Comparison of ENCODE assay signal across 8 mouse cellular contexts in the genomic region with DNA sequence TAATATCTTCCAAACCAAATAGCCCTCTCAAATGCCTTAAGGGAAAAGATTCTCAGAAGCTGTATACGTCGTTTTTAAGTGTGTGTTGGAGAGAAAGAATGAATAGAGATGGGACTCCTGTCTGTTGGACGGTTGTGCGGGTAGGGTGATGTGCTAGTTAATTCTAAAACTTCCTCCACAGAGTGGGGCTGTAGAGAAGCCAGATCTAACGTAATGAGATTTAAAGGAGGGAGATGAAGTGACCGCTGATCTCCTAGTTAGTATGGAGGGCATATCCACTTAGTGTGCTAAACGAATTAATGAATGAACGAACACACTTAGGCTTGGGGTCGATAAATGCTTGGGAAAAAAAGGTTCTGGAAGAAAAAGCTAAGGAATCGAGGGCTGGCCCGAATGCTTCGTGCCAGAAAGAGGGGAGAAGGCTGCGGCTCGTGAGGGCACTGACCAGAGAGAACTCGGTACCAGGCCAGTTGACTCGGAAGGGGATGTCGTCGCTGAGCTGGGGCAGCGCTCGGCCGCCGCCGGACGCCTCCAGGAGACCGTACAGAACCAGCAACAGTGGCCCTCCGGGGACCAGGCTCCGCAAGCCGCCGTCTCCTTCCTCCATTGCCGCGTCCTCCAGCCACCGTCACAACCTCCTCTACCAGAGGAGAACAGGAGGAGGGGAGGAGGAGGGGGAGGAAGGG. TPM values are rescaled to one million over a fixed set of nuclear protein-coding genes. Genes with fewer than 3 reads are reported as not detected.
DNase-seq lines count a peak whose midpoint lies in the region; ATAC-seq and TF ChIP-seq lines count a peak whose summit lies in the region.

No protein-coding gene starts in this region.

- H3K79me2 ChIP-seq in liver, adult 2 months (ENCODE audit: control insufficient read depth, insufficient read depth, low read length), result peaks cover 4% of the 10 kb centered on the region
- peaks cover 12% of the 10 kb centered on the region for H3K79me2 ChIP-seq in myocyte (ENCODE audit: control insufficient read depth, insufficient read depth)

- H3K36me3 ChIP-seq in embryonic facial prominence, embryonic 14.5 days (ENCODE audit: control insufficient read depth, insufficient read depth, low read length), result peaks cover 44% of the 10 kb centered on the region
- peaks cover 31% of the 10 kb centered on the region for H3K36me3 ChIP-seq in kidney, embryonic 14.5 days (ENCODE audit: control insufficient read depth, insufficient read depth, low read length)
- peaks cover 18% of the 10 kb centered on the region for H3K36me3 ChIP-seq in liver, adult 2 months (ENCODE audit: control insufficient read depth, insufficient read depth, low read length)
- H3K36me3 ChIP-seq in myocyte (ENCODE audit: control insufficient read depth, insufficient read depth), result peaks cover 20% of the 10 kb centered on the region

- DNase-seq in A20 (ENCODE audit: low read depth, low spot score), result peak; percentile 60
- peak; percentile 60 for DNase-seq in embryonic facial prominence, embryonic 14.5 days (ENCODE audit: low spot score)
- DNase-seq in heart, adult 9 months (ENCODE audit: low spot score in 2 of 2), result peak; percentile 18 to 22
- DNase-seq in liver, adult 2 months (ENCODE audit: extremely low read depth, low read depth, low spot score), result peak; percentile 42
- peak; percentile 53 to 76 for DNase-seq in spleen, postnatal 4 days (ENCODE audit: low spot score in 2 of 2)

- H3K27ac ChIP-seq in bone marrow, adult 2 months (ENCODE audit: control insufficient read depth, insufficient read depth, low read depth, low read length, poor library complexity), result peak overlapping the region; percentile 90
- H3K27ac ChIP-seq in embryonic facial prominence, embryonic 14.5 days (replicated peaks; ENCODE audit: low read depth, low read length), result peak overlapping the region; percentile 80
- peak overlapping the region; percentile 84 for H3K27ac ChIP-seq in kidney, embryonic 14.5 days (ENCODE audit: low read depth, low read length)
- H3K27ac ChIP-seq in liver, adult 2 months (replicated peaks; ENCODE audit: insufficient read depth, low read depth, low read length), result peak overlapping the region; percentile 32; the same call in 1 of the 2 replicates

- H3K27me3 ChIP-seq in embryonic facial prominence, embryonic 14.5 days (replicated peaks; ENCODE audit: control insufficient read depth, insufficient read depth, low read length), result no peaks in the 10 kb centered on the region
- H3K27me3 ChIP-seq in kidney, embryonic 14.5 days (ENCODE audit: control insufficient read depth, insufficient read depth, low read length), result no peaks in the 10 kb centered on the region
- H3K27me3 ChIP-seq in liver, adult 2 months (ENCODE audit: control insufficient read depth, insufficient read depth, low read length), result no peaks in the 10 kb centered on the region
- no peaks in the 10 kb centered on the region for H3K27me3 ChIP-seq in myocyte (ENCODE audit: control insufficient read depth, insufficient read depth, insufficient read length)

- H3ac ChIP-seq in myocyte (ENCODE audit: control insufficient read depth, insufficient read length), result peak overlapping the region; percentile 31

- WGBS in bone marrow, adult 2 months, result under 1% methylated on average over 29 of the region's 32 CpGs
- WGBS in embryonic facial prominence, embryonic 14.5 days, result under 1% methylated on average over 24 of the region's 32 CpGs
- under 1% methylated on average over 27 of the region's 32 CpGs for WGBS in kidney, embryonic 14.5 days
- 1% methylated on average over 28 of the region's 32 CpGs for WGBS in liver, adult 2 months

- peak overlapping the region; percentile 56 for H3K4me2 ChIP-seq in embryonic facial prominence, embryonic 14.5 days (ENCODE audit: low read depth, low read length)
- H3K4me2 ChIP-seq in kidney, embryonic 14.5 days (replicated peaks; ENCODE audit: low read depth, low read length), result peak overlapping the region; percentile 70
- peak overlapping the region; percentile 79 for H3K4me2 ChIP-seq in myocyte (ENCODE audit: low read depth)

- H3K9me3 ChIP-seq in embryonic facial prominence, embryonic 14.5 days (ENCODE audit: control insufficient read depth, low read length), result peaks cover 20% of the 10 kb centered on the region
- peaks cover 8% of the 10 kb centered on the region for H3K9me3 ChIP-seq in kidney, embryonic 14.5 days (ENCODE audit: control insufficient read depth, low read length)

- TF ChIP-seq CTCF in bone marrow, adult 2 months (IDR thresholded peaks at IDR 0.05; ENCODE audit: control insufficient read depth, insufficient read depth, low read length), result no peak
- TF ChIP-seq CTCF in liver, adult 2 months (IDR thresholded peaks at IDR 0.05; ENCODE audit: low read depth, low read length), result no peak

- peak overlapping the region; percentile 77 for H3K4me3 ChIP-seq in bone marrow, adult 2 months (replicated peaks; ENCODE audit: control insufficient read depth, low read depth, low read length)
- peak overlapping the region; percentile 83 for H3K4me3 ChIP-seq in embryonic facial prominence, embryonic 14.5 days (ENCODE audit: low read depth, low read length)
- peak overlapping the region; percentile 88 for H3K4me3 ChIP-seq in kidney, embryonic 14.5 days (ENCODE audit: low read length)
- H3K4me3 ChIP-seq in liver, adult 2 months (ENCODE audit: insufficient read depth, low read depth, low read length), result peak overlapping the region; percentile 69
- peak overlapping the region; percentile 80 for H3K4me3 ChIP-seq in myocyte

- H3K4me1 ChIP-seq in bone marrow, adult 2 months (ENCODE audit: control insufficient read depth, insufficient read depth, low read length), result no peaks in the 10 kb centered on the region
- H3K4me1 ChIP-seq in embryonic facial prominence, embryonic 14.5 days (ENCODE audit: control insufficient read depth, insufficient read depth, low read length), result 0 out of 2 replicates have a peak, but pooled peaks cover 6% of the 10 kb centered on the region
- H3K4me1 ChIP-seq in kidney, embryonic 14.5 days (ENCODE audit: control insufficient read depth, insufficient read depth, low read length), result peaks cover 10% of the 10 kb centered on the region; the same call in 1 of the 2 replicates
- peaks cover 3% of the 10 kb centered on the region; the same call in 1 of the 2 replicates for H3K4me1 ChIP-seq in liver, adult 2 months (ENCODE audit: control insufficient read depth, insufficient read depth, low read length)

- peak; percentile 86 for ATAC-seq in embryonic facial prominence, embryonic 14.5 days (ENCODE audit: low read depth)
- peak; percentile 87 for ATAC-seq in kidney, embryonic 14.5 days (ENCODE audit: low FRiP score, low TSS enrichment)

- peak overlapping the region; percentile 78 for H3K9ac ChIP-seq in embryonic facial prominence, embryonic 14.5 days (ENCODE audit: low read depth, low read length)
- H3K9ac ChIP-seq in kidney, embryonic 14.5 days (ENCODE audit: low read depth, low read length), result peak overlapping the region; percentile 81
- H3K9ac ChIP-seq in liver, adult 2 months (ENCODE audit: low read depth, low read length), result peak overlapping the region; percentile 68

- TF ChIP-seq POLR2A in bone marrow, adult 2 months (IDR thresholded peaks at IDR 0.05; ENCODE audit: borderline replicate concordance, control insufficient read depth, low read depth, low read length), result no peak
- no peak for TF ChIP-seq POLR2A in liver, adult 2 months (IDR thresholded peaks at IDR 0.05; ENCODE audit: extremely low read depth, insufficient read depth, low read length)
- TF ChIP-seq POLR2A in myocyte (IDR thresholded peaks at IDR 0.05; ENCODE audit: insufficient read length, low read depth), result no peak

TF ChIP-seq in myocyte, 11 proteins besides CTCF, POLR2A, EP300 and RAD21:
- TF ChIP-seq MYOG (IDR thresholded peaks at IDR 0.05; ENCODE audit: control insufficient read depth in 1 of 3, insufficient read depth in 1 of 3, insufficient read length in 2 of 3, low read depth in 2 of 3) (no peak), POLR2AphosphoS2 (IDR thresholded peaks at IDR 0.05; ENCODE audit: insufficient read length, low read depth) (no peak), USF1 (IDR thresholded peaks at IDR 0.05; ENCODE audit: low read depth) (no peak), TCF12 (IDR thresholded peaks at IDR 0.05; ENCODE audit: insufficient read depth, poor library complexity, severe bottlenecking) (no peak)

RNA-seq across cellular contexts. Expression of gene Erlec1, which starts 0.5 kb away (rescaled TPM):
- polyA plus RNA-seq in bone marrow, adult 2 months (2011; ENCODE audit: insufficient read depth, insufficient read length, low replicate concordance, missing spikeins), result 14.9 and 24.8 TPM in 2 replicates
- 15.5 and 16.4 TPM in 2 replicates for polyA plus RNA-seq in embryonic facial prominence, embryonic 14.5 days (2014; fragmentation: Nextera tagmentation; extraction: Ambion mirVana)
- 13.9 and 14.9 TPM in 2 replicates for polyA plus RNA-seq in kidney, embryonic 14.5 days (2014; fragmentation: Nextera tagmentation; extraction: Ambion mirVana)
- 31.3 and 33.4 TPM in 2 replicates for total RNA-seq in liver, adult 2 months (2014; rRNA removed)
- 13.0 and 13.5 TPM in 2 replicates for polyA plus RNA-seq in liver, adult 2 months (2012; rRNA removed)
- 16.3 TPM for polyA plus RNA-seq in myocyte (2012; fragmentation: generic; extraction: Trizol)

RNA-seq across cellular contexts. Expression of gene Chac2, which starts 32.5 kb away (rescaled TPM):
- polyA plus RNA-seq in bone marrow, adult 2 months (2011; ENCODE audit: insufficient read depth, insufficient read length, low replicate concordance, missing spikeins), result 14.8 and 15.8 TPM in 2 replicates
- polyA plus RNA-seq in embryonic facial prominence, embryonic 14.5 days (2014; fragmentation: Nextera tagmentation; extraction: Ambion mirVana), result 12.5 and 15.0 TPM in 2 replicates
- polyA plus RNA-seq in kidney, embryonic 14.5 days (2014; fragmentation: Nextera tagmentation; extraction: Ambion mirVana), result 14.2 and 17.1 TPM in 2 replicates
- total RNA-seq in liver, adult 2 months (2014; rRNA removed), result 37.5 and 45.9 TPM in 2 replicates
- 9.4 and 13.6 TPM in 2 replicates for polyA plus RNA-seq in liver, adult 2 months (2012; rRNA removed)
- 8.0 TPM for polyA plus RNA-seq in myocyte (2012; fragmentation: generic; extraction: Trizol)

Comparison
In these comparisons a context has a peak if more than half of its experiments do, and no peak if none do; other contexts are left out.
1. Peak in every context shown above with its lines: DNase-seq, ATAC-seq, H3K4me3 ChIP-seq and H3K27ac ChIP-seq.
2. H3K27ac ChIP-seq: peak in every context shown above with its lines; median percentile 90 in bone marrow, adult 2 months; 84 in kidney, embryonic 14.5 days; 80 in embryonic facial prominence, embryonic 14.5 days; 32 in liver, adult 2 months.